Mouse (Mus musculus) limb, embryonic 15.5 days (tissue): ENCODE data around the gene Prkg1. TPM values are rescaled to one million over a fixed set of nuclear protein-coding genes. Genes with fewer than 3 reads are reported as not detected.

Experiments used
- ATAC-seq: fragments of 200-750 bp; cut with Nextera tagmentation; 2 replicates; pipeline ENCODE4 v1.8.0; 2017; ENCODE audit warnings: low read depth, moderate TSS enrichment; ENCODE audit not compliant: insufficient number of reproducible peaks, low FRiP score, low TSS enrichment
- H3K27ac ChIP-seq: fragments of 300-500 bp; sonication (generic); 2 replicates; pipeline ENCODE4 v1.5.1; 2015; ENCODE audit warnings: moderate library complexity, mild to moderate bottlenecking, inconsistent platforms
- H3K27me3 ChIP-seq: fragments of 300-500 bp; sonication (generic); 2 replicates; pipeline ENCODE4 v1.6.1; 2015; ENCODE audit warnings: inconsistent platforms
- H3K36me3 ChIP-seq: fragments of 300-500 bp; sonication (generic); 2 replicates; pipeline ENCODE4 v1.6.1; 2015; ENCODE audit warnings: inconsistent platforms
- H3K4me1 ChIP-seq: fragments of 300-500 bp; sonication (generic); 2 replicates; pipeline ENCODE4 v1.6.1; 2015; ENCODE audit warnings: inconsistent platforms
- H3K4me2 ChIP-seq: fragments of 300-500 bp; sonication (generic); 2 replicates; pipeline ENCODE4 v1.6.1; 2015; ENCODE audit warnings: mild to moderate bottlenecking, inconsistent platforms
- H3K4me3 ChIP-seq: fragments of 300-500 bp; sonication (generic); 2 replicates; pipeline ENCODE4 v1.5.1; 2015; ENCODE audit warnings: mild to moderate bottlenecking, inconsistent platforms
- H3K9ac ChIP-seq: fragments of 300-500 bp; sonication (generic); 2 replicates; pipeline ENCODE4 v1.6.1; 2015; ENCODE audit warnings: inconsistent platforms
- H3K9me3 ChIP-seq: fragments of 300-500 bp; sonication (generic); 2 replicates; pipeline ENCODE4 v1.6.1; 2016; ENCODE audit warnings: inconsistent platforms
- WGBS: fragments of 180-500 bp; shearing (Covaris S2); methylation state at CpG from one replicate; pipeline ENCODE4 v1.1.7; 2015; 5-methylcytosine and 5-hydroxymethylcytosine counted together
- polyA plus RNA-seq: library from polyadenylated mRNA; unstranded; fragments of >200 nt; fragmentation: Nextera tagmentation; extraction: Ambion mirVana; gene quantifications from 2 replicates; pipeline ENCODE4 v1.2.1, GENCODE M21; 2015

The Prkg1 gene
- polyA plus RNA-seq, 1 experiment from 2014 or later = 6.6 TPM

DNA sequence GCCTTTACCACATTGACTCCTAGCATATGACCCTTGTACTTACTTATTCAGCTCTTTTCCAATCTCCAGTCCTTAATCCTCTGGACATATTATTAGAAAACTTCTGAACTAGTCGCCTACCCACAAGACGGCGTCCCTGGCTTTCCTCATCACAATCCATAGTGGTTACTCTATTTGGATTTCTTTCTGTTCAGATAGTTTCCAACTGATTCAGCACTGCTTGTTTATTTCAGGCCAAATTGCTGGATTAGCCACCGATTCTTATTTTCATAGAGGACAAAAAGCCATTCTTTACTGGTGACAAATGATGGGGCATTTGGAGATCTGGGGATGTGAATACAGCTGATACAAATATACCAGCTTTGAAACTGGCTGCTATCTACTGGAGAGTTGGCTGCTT is 267.4 kb downstream of the Prkg1 start:
- H3K4me2 ChIP-seq = no peak overlapping the region
- H3K4me1 ChIP-seq = no peaks in the 10 kb centered on the region
- H3K9me3 ChIP-seq = no peaks in the 10 kb centered on the region
- no peak overlapping the region for H3K9ac ChIP-seq
- 92% methylated on average over 4 of the region's 4 CpGs for WGBS
- H3K36me3 ChIP-seq = no peaks in the 10 kb centered on the region
- no peak overlapping the region for H3K27ac ChIP-seq
- no peak overlapping the region for H3K4me3 ChIP-seq
- no peak for ATAC-seq
- H3K27me3 ChIP-seq = no peaks in the 10 kb centered on the region

GRCm38 (mm10) chr19:31489606-31490005 is 275.2 kb downstream of the Prkg1 start:
- Histone ChIP-seq H3K36me3 (no peaks in the 10 kb centered on the region), H3K4me3 (no peak overlapping the region), H3K4me2 (no peak overlapping the region), H3K27me3 (no peaks in the 10 kb centered on the region), H3K4me1 (no peaks in the 10 kb centered on the region), H3K9ac (no peak overlapping the region), H3K27ac (no peak overlapping the region), H3K9me3 (no peaks in the 10 kb centered on the region)
- no peak for ATAC-seq
- 72% methylated on average over 4 of the region's 4 CpGs for WGBS

DNA sequence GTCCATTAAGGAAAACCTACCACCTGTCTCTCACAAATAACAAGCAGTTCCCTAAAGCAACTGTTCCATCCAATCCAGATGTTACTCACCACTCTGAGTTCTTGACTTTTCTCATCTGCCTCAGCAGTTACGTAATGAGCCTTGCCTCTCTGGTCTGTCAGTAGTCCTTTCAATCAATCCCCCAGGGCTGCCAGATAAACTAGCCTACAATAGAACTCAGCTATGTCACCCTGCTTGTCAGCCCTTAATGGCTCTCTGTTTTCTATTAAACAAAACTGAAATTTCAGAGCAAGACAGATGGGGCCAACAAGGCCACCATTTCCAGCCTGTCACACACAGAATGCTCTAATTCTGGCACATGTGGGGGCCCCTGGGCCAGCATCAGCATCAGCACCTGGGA is 293.1 kb downstream of the Prkg1 start:
- H3K27me3 ChIP-seq = no peaks in the 10 kb centered on the region
- H3K4me2 ChIP-seq = no peak overlapping the region
- H3K4me3 ChIP-seq = no peak overlapping the region
- H3K36me3 ChIP-seq = no peaks in the 10 kb centered on the region
- ATAC-seq = no peak
- no peaks in the 10 kb centered on the region for H3K9me3 ChIP-seq
- WGBS = 36% methylated on average over 1 of the region's 1 CpGs
- H3K9ac ChIP-seq = no peak overlapping the region
- H3K4me1 ChIP-seq = no peaks in the 10 kb centered on the region
- no peak overlapping the region for H3K27ac ChIP-seq

- Histone ChIP-seq H3K27ac (no peak overlapping the region), H3K27me3 (no peaks in the 10 kb centered on the region), H3K4me2 (no peak overlapping the region), H3K36me3 (no peaks in the 10 kb centered on the region), H3K9ac (no peak overlapping the region), H3K4me1 (no peaks in the 10 kb centered on the region), H3K9me3 (no peaks in the 10 kb centered on the region), H3K4me3 (no peak overlapping the region)
- ATAC-seq = no peak
Measured at GRCm38 (mm10) chr19:31460188-31460587, 304.6 kb downstream of the Prkg1 start.

DNA sequence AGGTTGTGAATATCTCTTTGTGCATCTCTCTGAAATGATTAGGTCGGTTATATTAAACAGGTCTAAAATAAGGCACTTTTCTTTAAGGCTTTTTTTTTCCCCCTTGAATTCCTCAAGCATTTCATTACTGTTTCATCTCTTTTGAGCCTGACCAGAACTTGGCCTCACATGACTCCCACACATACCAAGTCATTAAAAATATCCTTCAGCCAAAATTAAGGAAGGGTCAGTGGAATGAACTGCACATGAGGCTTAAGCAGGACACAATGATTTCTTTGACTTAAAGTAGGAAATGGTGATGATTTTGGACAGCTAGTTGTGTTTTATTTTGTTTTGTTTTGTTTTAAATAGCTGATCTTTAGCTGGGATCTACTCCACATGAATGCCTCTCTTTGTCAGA is 320.7 kb downstream of the Prkg1 start:
- no peak overlapping the region for H3K4me3 ChIP-seq
- H3K27ac ChIP-seq = no peak overlapping the region
- H3K36me3 ChIP-seq = no peaks in the 10 kb centered on the region
- no peak overlapping the region for H3K9ac ChIP-seq
- no peak overlapping the region for H3K4me2 ChIP-seq
- H3K27me3 ChIP-seq = no peaks in the 10 kb centered on the region
- H3K9me3 ChIP-seq = no peaks in the 10 kb centered on the region
- 55% methylated on average over 1 of the region's 1 CpGs for WGBS
- ATAC-seq = no peak
- H3K4me1 ChIP-seq = no peaks in the 10 kb centered on the region

- Histone ChIP-seq H3K4me1 (no peaks in the 10 kb centered on the region), H3K4me2 (no peak overlapping the region), H3K36me3 (no peaks in the 10 kb centered on the region), H3K4me3 (no peak overlapping the region), H3K27me3 (no peaks in the 10 kb centered on the region), H3K9ac (no peak overlapping the region), H3K9me3 (no peaks in the 10 kb centered on the region), H3K27ac (no peak overlapping the region)
- ATAC-seq = no peak
- WGBS = 64% methylated on average over 3 of the region's 3 CpGs
Measured at GRCm38 (mm10) chr19:31442311-31442710, 322.5 kb downstream of the Prkg1 start.

DNA sequence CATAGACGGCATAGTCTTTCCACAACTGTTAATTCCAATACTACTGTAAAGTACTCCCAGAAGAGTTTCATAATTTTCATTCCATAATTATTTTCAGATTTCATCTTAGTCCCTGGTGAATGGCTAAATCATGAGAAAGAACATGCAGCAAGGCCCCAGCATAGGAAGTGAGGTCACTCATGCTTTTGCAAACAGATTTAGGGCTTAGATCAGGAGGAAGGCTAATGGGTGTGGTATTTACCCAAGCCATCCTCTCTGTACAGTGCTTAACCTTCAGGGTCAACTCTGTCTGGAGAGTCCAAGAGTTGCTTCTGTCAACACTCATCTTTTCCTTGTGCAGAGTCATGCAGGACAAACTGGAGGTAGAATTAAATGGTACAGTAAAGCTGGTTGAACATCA is 331.4 kb downstream of the Prkg1 start:
- Histone ChIP-seq H3K27ac (no peak overlapping the region), H3K4me3 (no peak overlapping the region), H3K9ac (no peak overlapping the region), H3K36me3 (no peaks in the 10 kb centered on the region), H3K4me1 (no peaks in the 10 kb centered on the region), H3K9me3 (no peaks in the 10 kb centered on the region), H3K27me3 (no peaks in the 10 kb centered on the region), H3K4me2 (no peak overlapping the region)
- 70% methylated on average over 1 of the region's 1 CpGs for WGBS
- ATAC-seq = no peak

DNA sequence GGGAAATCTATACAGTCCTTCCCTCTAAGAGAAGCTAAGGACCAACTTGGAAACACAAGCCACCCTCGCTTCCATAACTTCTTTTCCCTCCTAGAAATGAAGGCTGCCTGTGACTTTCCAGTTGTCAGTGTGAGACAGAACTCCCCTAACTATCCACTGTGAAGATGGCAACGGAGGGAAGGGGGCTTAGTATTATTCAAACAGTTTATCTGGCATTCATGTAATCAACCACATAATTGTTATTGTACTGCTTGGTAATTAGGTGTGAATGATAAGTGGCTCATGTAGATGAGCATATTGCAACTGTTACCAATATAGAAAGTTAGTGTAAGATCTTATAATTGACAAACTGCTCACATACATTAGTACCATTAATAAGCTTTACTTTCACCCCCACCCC is 333.4 kb downstream of the Prkg1 start:
- ATAC-seq = no peak
- Histone ChIP-seq H3K4me1 (no peaks in the 10 kb centered on the region), H3K4me3 (no peak overlapping the region), H3K9me3 (no peaks in the 10 kb centered on the region), H3K27me3 (no peaks in the 10 kb centered on the region), H3K9ac (no peak overlapping the region), H3K27ac (no peak overlapping the region), H3K36me3 (no peaks in the 10 kb centered on the region), H3K4me2 (no peak overlapping the region)
- WGBS = 68% methylated on average over 2 of the region's 2 CpGs

DNA sequence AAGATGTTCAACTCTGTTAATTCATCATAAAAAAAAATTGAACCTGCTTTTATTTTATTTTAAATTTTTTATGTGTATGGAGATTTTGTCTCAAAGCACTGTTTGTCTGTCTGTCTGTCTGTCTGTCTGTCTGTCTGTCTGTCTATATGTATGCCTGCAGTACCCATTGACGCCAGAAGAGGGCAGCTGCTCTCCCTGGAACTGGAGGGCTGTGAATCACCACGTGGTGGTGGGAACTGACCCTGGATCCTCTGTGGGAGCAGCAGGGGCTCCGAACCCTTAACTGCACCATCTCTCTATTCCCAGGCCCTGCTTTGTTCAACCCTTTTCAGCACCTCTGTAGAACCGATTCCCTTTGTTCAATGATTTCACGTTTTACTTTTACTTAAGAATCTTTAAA is 338.7 kb downstream of the Prkg1 start:
- Histone ChIP-seq H3K4me2 (no peak overlapping the region), H3K36me3 (no peaks in the 10 kb centered on the region), H3K4me3 (no peak overlapping the region), H3K9ac (no peak overlapping the region), H3K27me3 (no peaks in the 10 kb centered on the region), H3K27ac (no peak overlapping the region), H3K4me1 (no peaks in the 10 kb centered on the region; the same call in 1 of the 2 replicates), H3K9me3 (no peaks in the 10 kb centered on the region)
- ATAC-seq = no peak
- 69% methylated on average over 5 of the region's 5 CpGs for WGBS

DNA sequence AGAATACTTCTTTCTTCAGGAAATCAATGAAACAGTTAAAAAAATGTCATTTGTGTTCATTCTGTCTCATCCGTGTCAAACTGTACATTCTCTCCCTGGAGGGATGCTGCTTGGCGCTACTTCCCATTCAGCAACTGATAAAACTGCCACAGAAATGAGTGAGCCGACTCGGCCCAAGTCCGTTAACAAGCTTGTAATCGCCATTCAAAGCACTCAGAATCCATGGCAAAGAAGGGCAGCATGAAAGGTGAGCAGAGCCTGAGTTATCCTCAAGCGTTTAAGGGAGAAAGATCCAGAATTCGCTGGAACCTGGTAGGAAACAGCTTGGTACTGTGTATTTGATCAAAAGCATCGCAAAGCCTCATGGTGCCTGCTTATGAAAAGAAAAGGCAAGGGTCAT is 339.6 kb downstream of the Prkg1 start:
- Histone ChIP-seq H3K9me3 (no peaks in the 10 kb centered on the region), H3K36me3 (no peaks in the 10 kb centered on the region), H3K27me3 (no peaks in the 10 kb centered on the region), H3K4me3 (no peak overlapping the region), H3K4me2 (no peak overlapping the region), H3K9ac (no peak overlapping the region), H3K27ac (no peak overlapping the region), H3K4me1 (no peaks in the 10 kb centered on the region; the same call in 1 of the 2 replicates)
- ATAC-seq = no peak
- WGBS = 53% methylated on average over 9 of the region's 9 CpGs

- Histone ChIP-seq H3K9me3 (no peaks in the 10 kb centered on the region), H3K36me3 (no peaks in the 10 kb centered on the region), H3K4me2 (no peak overlapping the region), H3K27ac (no peak overlapping the region), H3K4me1 (no peaks in the 10 kb centered on the region; the same call in 1 of the 2 replicates), H3K9ac (no peak overlapping the region), H3K27me3 (no peaks in the 10 kb centered on the region), H3K4me3 (no peak overlapping the region)
- WGBS = 37% methylated on average over 5 of the region's 5 CpGs
- ATAC-seq = no peak
Measured at GRCm38 (mm10) chr19:31424319-31424718, 340.5 kb downstream of the Prkg1 start.

DNA sequence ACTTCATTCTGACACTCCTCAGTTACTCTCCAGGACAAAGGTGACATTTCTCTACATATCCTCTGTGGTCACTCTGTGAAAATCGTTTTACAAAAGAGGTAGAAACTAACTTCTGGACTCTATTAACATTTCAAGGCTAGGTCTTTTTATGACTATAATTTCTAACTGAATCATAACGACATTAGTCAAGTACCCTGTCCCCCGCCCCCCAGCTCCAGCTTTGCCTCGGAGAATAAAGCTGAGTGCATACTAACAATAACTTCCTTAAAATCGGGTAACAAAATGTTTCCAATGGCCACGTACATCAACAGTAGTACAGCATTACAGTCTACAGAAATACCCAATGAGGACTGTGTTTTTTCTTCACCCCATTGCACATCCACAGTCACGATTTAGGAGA is 351.3 kb downstream of the Prkg1 start:
- H3K9me3 ChIP-seq = no peaks in the 10 kb centered on the region
- H3K27ac ChIP-seq = no peak overlapping the region
- H3K4me2 ChIP-seq = no peak overlapping the region
- 71% methylated on average over 7 of the region's 7 CpGs for WGBS
- no peaks in the 10 kb centered on the region for H3K36me3 ChIP-seq
- H3K4me1 ChIP-seq = no peaks in the 10 kb centered on the region
- H3K27me3 ChIP-seq = no peaks in the 10 kb centered on the region
- no peak for ATAC-seq
- H3K9ac ChIP-seq = no peak overlapping the region
- H3K4me3 ChIP-seq = no peak overlapping the region

- no peak overlapping the region for H3K4me3 ChIP-seq
- H3K4me2 ChIP-seq = no peak overlapping the region
- no peak overlapping the region for H3K27ac ChIP-seq
- ATAC-seq = no peak
- no peaks in the 10 kb centered on the region for H3K9me3 ChIP-seq
- H3K9ac ChIP-seq = no peak overlapping the region
- no peaks in the 10 kb centered on the region for H3K36me3 ChIP-seq
- no peaks in the 10 kb centered on the region for H3K4me1 ChIP-seq
- WGBS = 59% methylated on average over 1 of the region's 1 CpGs
- no peaks in the 10 kb centered on the region for H3K27me3 ChIP-seq
Measured at GRCm38 (mm10) chr19:31396096-31396495, 368.7 kb downstream of the Prkg1 start.
